ENCODE assay signal across 10 mouse cellular contexts in genomic region chr1:179107211-179107610, GRCm38 (mm10).
A peak's percentile ranks its signal among the peaks of the same experiment; 100 is the strongest.
DNase-seq lines count a peak whose midpoint lies in the region.
"Had no signal": no experiment of that assay in that cellular context is flagged by ENCODE, and none has a peak within 500 bp of the region (broad histone marks: within the 10 kb centered on the region; RNA-seq: fewer than 3 reads in every experiment).

No protein-coding gene starts in this region.

- DNase-seq in heart, adult 11 months: peak; percentile 64
- no peak for DNase-seq in heart, adult 18-20 months
- DNase-seq in 3T3-L1 (ENCODE audit: low read depth, low spot score) (peak; percentile 47), R1 (ENCODE audit: low read depth, low spot score) (peak; percentile 47)
- DNase-seq in gastrocnemius, postnatal 10 days: peak; percentile 54
- DNase-seq in layer of hippocampus, adult 9-10 months (ENCODE audit: low spot score): no peak
- DNase-seq in right cerebral cortex, adult 2 months (ENCODE audit: low spot score in 2 of 2): no peak
- DNase-seq: kidney, adult 11 months; right cerebral cortex, postnatal 14 days; thymus, postnatal 25 days had no signal

Comparison
In these comparisons a context has a peak if more than half of its experiments do, and no peak if none do; other contexts are left out.
1. DNase-seq: peak in heart, adult 11 months (single experiment), 3T3-L1 (single experiment), R1 (single experiment) and gastrocnemius, postnatal 10 days (single experiment); none in heart, adult 18-20 months (0 of 2), layer of hippocampus, adult 9-10 months (single experiment) and right cerebral cortex, adult 2 months (0 of 2).